Mouse (Mus musculus): ENCODE measurements around the gene Sncg.
"Not testable (repeated sequence)": the region's sequence is repeated elsewhere in the genome, so short reads cannot be mapped to it uniquely, and the experiment has no call there.

The Sncg gene

GRCm38 (mm10) chr14:34370921-34371320 is 3.7 kb downstream of the Sncg start:
- DNase-seq (ENCODE audit: low read depth): no peak

GRCm38 (mm10) chr14:34370203-34370602 is 4.4 kb downstream of the Sncg start:
- peak; percentile 19 for DNase-seq (ENCODE audit: low read depth)

- DNase-seq (ENCODE audit: low read depth): no peak
Measured at GRCm38 (mm10) chr14:34365147-34365507, 9.5 kb downstream of the Sncg start.

GRCm38 (mm10) chr14:34364254-34365146 is 10.1 kb downstream of the Sncg start:
- not testable (repeated sequence) for DNase-seq (ENCODE audit: low read depth)

- DNase-seq (ENCODE audit: low read depth): peak; percentile 87
Measured at GRCm38 (mm10) chr14:34363490-34364253, 10.9 kb downstream of the Sncg start.

GRCm38 (mm10) chr14:34362726-34363445 is 11.7 kb downstream of the Sncg start:
- peak; percentile 82 for DNase-seq (ENCODE audit: low read depth)

- no peak for DNase-seq (ENCODE audit: low read depth)
Measured at GRCm38 (mm10) chr14:34362135-34362534, 12.5 kb downstream of the Sncg start.

GRCm38 (mm10) chr14:34360251-34360650 is 14.3 kb downstream of the Sncg start:
- no peak for DNase-seq (ENCODE audit: low read depth)

- DNase-seq (ENCODE audit: low read depth): no peak
Measured at GRCm38 (mm10) chr14:34359676-34360244, 14.8 kb downstream of the Sncg start.

GRCm38 (mm10) chr14:34357671-34358455 is 16.7 kb downstream of the Sncg start:
- no peak for DNase-seq (ENCODE audit: low read depth)

GRCm38 (mm10) chr14:34355301-34355700 is 19.3 kb downstream of the Sncg start, which contains the start of gene Fam25c:
Gene Fam25c (minus strand): TSS chr14:34355433.
- DNase-seq (ENCODE audit: low read depth): no peak

- DNase-seq (ENCODE audit: low read depth): no peak
Measured at GRCm38 (mm10) chr14:34354456-34354855, 20.1 kb downstream of the Sncg start.

GRCm38 (mm10) chr14:34353326-34353725 is 21.3 kb downstream of the Sncg start:
- DNase-seq (ENCODE audit: low read depth): no peak

GRCm38 (mm10) chr14:34352523-34352922 is 22.1 kb downstream of the Sncg start:
- DNase-seq (ENCODE audit: low read depth): no peak

GRCm38 (mm10) chr14:34351660-34352059 is 22.9 kb downstream of the Sncg start:
- DNase-seq (ENCODE audit: low read depth): no peak

- DNase-seq (ENCODE audit: low read depth): no peak
Measured at GRCm38 (mm10) chr14:34349007-34349406, 25.6 kb downstream of the Sncg start.

GRCm38 (mm10) chr14:34348301-34348700 is 26.3 kb downstream of the Sncg start:
- no peak for DNase-seq (ENCODE audit: low read depth)

- no peak for DNase-seq (ENCODE audit: low read depth)
Measured at GRCm38 (mm10) chr14:34347084-34347483, 27.5 kb downstream of the Sncg start.

GRCm38 (mm10) chr14:34345771-34346566 is 28.6 kb downstream of the Sncg start:
- peak; percentile 34 for DNase-seq (ENCODE audit: low read depth)

- DNase-seq (ENCODE audit: low read depth): no peak
Measured at GRCm38 (mm10) chr14:34344361-34344760, 30.2 kb downstream of the Sncg start.
